Mouse (Mus musculus): ENCODE measurements around the gene Tmem165. TPM values are rescaled to one million over a fixed set of nuclear protein-coding genes. Genes with fewer than 3 reads are reported as not detected.

The Tmem165 gene
- polyA plus RNA-seq, 1 experiment = 98.6 TPM

DNA sequence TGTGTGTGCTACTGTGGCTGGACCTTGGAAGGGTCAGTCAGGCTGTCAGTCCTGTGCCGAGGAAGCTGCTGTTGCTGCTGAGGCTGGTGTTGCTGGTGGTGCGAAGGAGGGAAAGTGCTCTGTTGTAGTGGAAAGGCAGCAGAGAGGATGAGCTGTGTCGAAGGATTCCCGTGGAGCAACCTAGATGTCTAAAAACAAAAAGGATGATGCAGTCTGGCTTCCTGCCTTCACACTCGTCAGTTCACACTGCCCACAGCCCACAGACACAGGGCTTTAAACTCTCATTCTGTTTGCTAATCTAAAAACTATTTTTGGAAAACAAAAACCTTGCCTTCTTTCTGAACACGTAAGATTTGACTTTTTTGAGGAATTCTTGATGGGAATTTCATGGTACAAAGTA is 33.0 kb downstream of the Tmem165 start:
- TF ChIP-seq GATA1 (IDR thresholded peaks at IDR 0.05; ENCODE audit: borderline replicate concordance, low read length) (no peak), FLI1 (IDR thresholded peaks at IDR 0.05; ENCODE audit: low read length) (no peak)
- no peaks in the 10 kb centered on the region for H3K27me3 ChIP-seq (replicated peaks)
- peaks cover 19% of the 10 kb centered on the region for H3K4me1 ChIP-seq
- peak overlapping the region; percentile 67 for H3K4me3 ChIP-seq (replicated peaks)
- H3K9me3 ChIP-seq = no peaks in the 10 kb centered on the region
- peaks cover 40% of the 10 kb centered on the region for H3K36me3 ChIP-seq (replicated peaks; ENCODE audit: low read length)

DNA sequence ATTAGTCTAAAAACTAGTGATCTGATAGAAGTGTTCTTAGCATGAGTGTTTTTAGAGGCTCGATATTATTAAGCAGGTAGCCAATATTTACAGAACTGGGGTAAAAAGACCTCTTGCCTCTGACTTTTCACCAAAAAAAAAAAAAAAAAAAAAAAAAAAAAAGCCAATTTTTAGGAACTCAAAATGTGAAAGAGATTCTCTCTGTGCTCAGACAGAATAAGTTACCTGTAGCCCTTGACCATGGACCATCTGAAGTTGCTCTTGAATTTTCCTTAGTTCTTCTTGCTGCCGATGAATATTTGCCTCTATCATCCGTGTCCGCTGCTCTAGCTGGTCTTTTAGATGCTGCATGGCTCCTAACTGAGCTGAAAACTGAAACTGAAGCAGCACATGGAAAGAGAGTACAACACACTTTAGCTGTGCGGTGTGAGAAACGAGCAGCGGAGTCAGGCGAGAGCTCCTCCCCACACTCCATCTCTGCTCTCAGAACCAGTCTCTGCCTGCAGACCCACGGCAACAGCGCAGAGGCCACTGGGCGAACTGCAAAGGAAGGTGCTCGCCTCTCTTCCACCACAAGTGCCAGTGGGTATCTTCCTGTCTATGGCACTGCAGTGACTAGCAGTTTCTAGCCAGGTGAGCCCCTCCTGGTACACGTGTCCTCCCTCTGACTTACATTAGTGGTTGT is 47.6 kb downstream of the Tmem165 start:
- H3K36me3 ChIP-seq (replicated peaks; ENCODE audit: low read length) = peaks cover 66% of the 10 kb centered on the region
- TF ChIP-seq FLI1 (IDR thresholded peaks at IDR 0.05; ENCODE audit: low read length) = no peak
- TF ChIP-seq GATA1 (IDR thresholded peaks at IDR 0.05; ENCODE audit: borderline replicate concordance, low read length) = no peak
- H3K9me3 ChIP-seq = no peaks in the 10 kb centered on the region
- no peaks in the 10 kb centered on the region for H3K27me3 ChIP-seq (replicated peaks)
- H3K4me3 ChIP-seq (replicated peaks) = no peak overlapping the region
- no peaks in the 10 kb centered on the region for H3K4me1 ChIP-seq

DNA sequence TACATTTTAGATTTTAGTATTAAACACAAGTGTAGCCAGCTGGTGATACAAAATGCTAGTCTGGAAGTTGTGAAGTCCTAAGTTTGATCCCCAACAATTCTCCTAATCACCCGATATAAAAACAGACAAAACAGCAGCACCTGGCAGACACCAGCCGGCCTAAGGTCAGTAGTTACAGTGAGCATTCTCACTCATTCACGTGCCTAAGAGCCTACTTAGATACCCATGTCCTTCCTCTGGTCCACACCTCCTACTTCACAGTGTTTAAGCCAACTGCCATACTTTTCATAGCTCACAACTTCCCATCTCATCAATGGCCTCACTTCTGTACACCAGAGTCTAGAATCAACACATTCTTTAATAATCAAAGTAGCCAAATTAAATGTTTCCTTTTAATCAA is 59.6 kb downstream of the Tmem165 start:
- Histone ChIP-seq H3K36me3 (replicated peaks; ENCODE audit: low read length) (peaks cover 34% of the 10 kb centered on the region), H3K4me1 (no peaks in the 10 kb centered on the region), H3K27me3 (replicated peaks) (no peaks in the 10 kb centered on the region), H3K4me3 (replicated peaks) (no peak overlapping the region), H3K9me3 (no peaks in the 10 kb centered on the region)
- TF ChIP-seq FLI1 (IDR thresholded peaks at IDR 0.05; ENCODE audit: low read length) = no peak
- no peak for TF ChIP-seq GATA1 (IDR thresholded peaks at IDR 0.05; ENCODE audit: borderline replicate concordance, low read length)

DNA sequence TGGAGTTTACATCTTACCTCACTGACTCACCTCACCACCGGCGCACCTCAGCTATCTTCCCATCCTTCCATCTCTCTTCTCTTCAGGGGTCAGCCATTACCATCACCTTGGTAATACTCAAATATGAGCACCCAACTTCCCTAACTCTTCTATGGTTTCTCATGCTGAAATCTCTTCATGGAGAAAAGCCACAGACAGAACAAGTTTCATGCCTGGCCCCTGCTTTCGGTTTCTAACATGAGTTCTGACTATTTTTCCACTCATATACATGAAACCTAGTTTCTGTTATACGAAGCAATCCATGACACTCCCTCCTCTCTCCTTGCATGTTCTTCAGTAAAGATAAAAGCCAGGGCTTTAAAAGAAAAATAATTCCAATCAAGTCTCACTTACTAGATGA is 60.2 kb downstream of the Tmem165 start:
- Histone ChIP-seq H3K9me3 (no peaks in the 10 kb centered on the region), H3K4me3 (replicated peaks) (no peak overlapping the region), H3K27me3 (replicated peaks) (no peaks in the 10 kb centered on the region), H3K36me3 (replicated peaks; ENCODE audit: low read length) (peaks cover 30% of the 10 kb centered on the region), H3K4me1 (no peaks in the 10 kb centered on the region)
- TF ChIP-seq GATA1 (IDR thresholded peaks at IDR 0.05; ENCODE audit: borderline replicate concordance, low read length) (no peak), FLI1 (IDR thresholded peaks at IDR 0.05; ENCODE audit: low read length) (no peak)

DNA sequence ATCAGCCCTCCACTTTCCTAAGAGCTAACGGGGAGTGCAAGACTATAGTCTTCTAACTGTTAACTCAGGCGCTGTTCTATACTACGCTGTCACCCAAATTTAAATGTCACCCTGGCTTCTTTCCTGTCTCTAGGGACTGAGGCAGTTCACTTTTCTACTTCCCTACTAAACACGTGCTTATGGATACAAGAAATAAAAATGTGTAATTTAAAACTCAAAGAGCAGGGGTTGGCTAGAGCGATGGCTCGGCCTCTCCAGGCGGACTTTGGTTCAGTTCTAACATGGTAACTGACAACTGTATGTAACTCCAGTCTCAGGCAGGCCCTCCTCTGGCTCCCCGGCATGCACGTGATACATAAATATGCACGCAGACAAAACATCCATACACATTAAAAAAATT is 60.8 kb downstream of the Tmem165 start:
- no peak for TF ChIP-seq FLI1 (IDR thresholded peaks at IDR 0.05; ENCODE audit: low read length)
- no peak for TF ChIP-seq GATA1 (IDR thresholded peaks at IDR 0.05; ENCODE audit: borderline replicate concordance, low read length)
- H3K4me1 ChIP-seq = peaks cover 1% of the 10 kb centered on the region; the same call in 1 of the 2 replicates
- H3K9me3 ChIP-seq = no peaks in the 10 kb centered on the region

DNA sequence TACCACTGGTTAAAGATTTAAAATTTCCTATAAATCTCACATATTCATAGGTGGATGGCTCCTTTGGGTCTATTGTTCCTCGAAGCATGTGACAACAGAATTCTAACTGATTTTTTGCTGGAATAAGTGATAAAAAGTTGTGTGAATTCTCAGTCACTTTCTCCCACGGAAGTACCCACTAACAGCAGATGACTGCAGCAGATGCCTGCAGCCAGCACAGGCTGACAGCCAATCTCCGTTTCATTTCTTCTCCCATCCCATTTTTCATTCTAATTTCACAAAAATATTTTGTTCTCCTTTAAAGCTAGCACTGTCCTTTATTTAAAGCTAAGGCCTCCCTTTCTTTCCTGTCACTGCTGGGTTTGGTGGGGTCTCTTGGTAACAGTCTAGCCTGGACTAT is 61.7 kb downstream of the Tmem165 start:
- Histone ChIP-seq H3K27me3 (replicated peaks) (no peaks in the 10 kb centered on the region), H3K36me3 (replicated peaks; ENCODE audit: low read length) (peaks cover 16% of the 10 kb centered on the region), H3K4me1 (peaks cover 8% of the 10 kb centered on the region), H3K9me3 (no peaks in the 10 kb centered on the region), H3K4me3 (replicated peaks) (no peak overlapping the region)
- no peak for TF ChIP-seq FLI1 (IDR thresholded peaks at IDR 0.05; ENCODE audit: low read length)
- TF ChIP-seq GATA1 (IDR thresholded peaks at IDR 0.05; ENCODE audit: borderline replicate concordance, low read length) = no peak

More for the DNA sequence above, 60.8 kb downstream of the Tmem165 start:
- no peaks in the 10 kb centered on the region for H3K27me3 ChIP-seq (replicated peaks)
- no peak overlapping the region for H3K4me3 ChIP-seq (replicated peaks)
- peaks cover 25% of the 10 kb centered on the region for H3K36me3 ChIP-seq (replicated peaks; ENCODE audit: low read length)

DNA sequence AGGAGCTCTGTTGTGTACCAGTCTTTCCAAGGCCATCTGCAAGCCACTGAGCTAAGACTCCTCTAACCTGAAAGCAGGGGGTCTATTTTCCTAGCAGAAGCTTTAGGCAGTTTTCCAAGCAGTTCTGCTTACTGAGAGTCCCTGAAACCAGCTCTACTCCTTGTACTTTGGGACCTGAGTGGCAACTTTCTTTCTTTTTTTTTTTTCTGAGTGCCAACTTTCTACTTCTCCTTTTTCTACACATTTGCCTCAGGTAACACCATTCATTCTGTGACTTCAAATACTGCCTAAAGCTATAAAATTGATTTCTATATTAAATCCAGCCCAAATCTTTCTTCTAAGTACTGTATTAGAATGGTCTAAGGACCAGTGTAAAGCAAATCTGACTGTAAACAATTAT is 62.9 kb downstream of the Tmem165 start:
- peaks cover 8% of the 10 kb centered on the region for H3K4me1 ChIP-seq
- H3K9me3 ChIP-seq = no peaks in the 10 kb centered on the region

DNA sequence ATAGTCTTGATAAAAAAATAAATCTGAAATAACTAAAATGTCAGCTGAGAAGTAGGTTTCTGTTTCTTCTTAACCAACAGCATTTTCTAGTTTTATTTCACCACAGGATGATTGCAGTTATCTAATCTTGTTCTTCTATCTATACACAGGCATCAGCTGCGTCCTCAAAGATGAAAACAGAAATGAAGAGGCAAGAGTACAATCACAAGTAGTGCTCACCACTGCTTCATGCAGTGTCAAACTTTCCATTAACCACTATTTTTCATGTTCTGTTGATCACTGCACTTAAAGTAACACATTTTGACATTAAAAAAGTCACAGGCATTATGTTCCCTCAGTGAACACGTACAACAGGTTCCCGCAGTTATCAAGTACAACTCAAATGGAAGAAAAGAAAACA is 67.3 kb downstream of the Tmem165 start:
- TF ChIP-seq FLI1 (IDR thresholded peaks at IDR 0.05; ENCODE audit: low read length) (no peak), GATA1 (IDR thresholded peaks at IDR 0.05; ENCODE audit: borderline replicate concordance, low read length) (no peak)
- Histone ChIP-seq H3K9me3 (no peaks in the 10 kb centered on the region), H3K36me3 (replicated peaks; ENCODE audit: low read length) (peaks cover 9% of the 10 kb centered on the region), H3K4me1 (peaks cover 11% of the 10 kb centered on the region), H3K27me3 (replicated peaks) (no peaks in the 10 kb centered on the region), H3K4me3 (replicated peaks) (no peak overlapping the region)

More for the DNA sequence above, 62.9 kb downstream of the Tmem165 start:
- no peak for TF ChIP-seq FLI1 (IDR thresholded peaks at IDR 0.05; ENCODE audit: low read length)
- no peak for TF ChIP-seq GATA1 (IDR thresholded peaks at IDR 0.05; ENCODE audit: borderline replicate concordance, low read length)
- Histone ChIP-seq H3K36me3 (replicated peaks; ENCODE audit: low read length) (peaks cover 13% of the 10 kb centered on the region), H3K27me3 (replicated peaks) (no peaks in the 10 kb centered on the region), H3K4me3 (replicated peaks) (no peak overlapping the region)

Other genes with a start within 250 kb of the Tmem165 start
- 0.45 TPM in 1 of 2 replicates, not detected in the other for gene Kdr, start 205.4 kb upstream of the Tmem165 start, polyA plus RNA-seq (2012; ENCODE audit: insufficient read depth, low replicate concordance)
- gene Srd5a3, start 43.6 kb upstream of the Tmem165 start, polyA plus RNA-seq (2012; ENCODE audit: insufficient read depth, low replicate concordance) = 53.2 and 96.0 TPM in 2 replicates
- gene Clock, start 120.9 kb downstream of the Tmem165 start, polyA plus RNA-seq (2012; ENCODE audit: insufficient read depth, low replicate concordance) = 0.08 TPM in 1 of 2 replicates, not detected in the other
- gene Pdcl2, start 147.3 kb downstream of the Tmem165 start, polyA plus RNA-seq (2012; ENCODE audit: insufficient read depth, low replicate concordance) = 0.30 TPM in 1 of 2 replicates, not detected in the other
- gene Nmu, start 179.9 kb downstream of the Tmem165 start, polyA plus RNA-seq (2012; ENCODE audit: insufficient read depth, low replicate concordance) = not detected in 2 replicates

All from megakaryocyte, embryonic 14.5 days (primary cell).